Mouse (Mus musculus) bone marrow, adult 2 months (tissue): ENCODE measurements around the gene Apol7a.

Experiments used
- CTCF ChIP-seq: fragments of 200-500 bp; IDR thresholded peaks from 2 replicates; pipeline ENCODE4 v1.5.1; 2011; ENCODE audit warnings: low read length, control low read depth; ENCODE audit not compliant: control insufficient read depth, insufficient read depth
- POLR2A ChIP-seq: fragments of 200-500 bp; IDR thresholded peaks from 2 replicates; pipeline ENCODE4 v1.6.1; 2011; ENCODE audit warnings: low read depth, mild to moderate bottlenecking, control low read depth, low read length, borderline replicate concordance; ENCODE audit not compliant: control insufficient read depth

- TF ChIP-seq CTCF (no peak), POLR2A (no peak)
Measured at GRCm38 (mm10) chr15:77342005-77342404, 56.9 kb downstream of the Apol7a start.
